Mouse (Mus musculus): ENCODE data around the gene Mettl7a3.
"Not testable (repeated sequence)": the region's sequence is repeated elsewhere in the genome, so short reads cannot be mapped to it uniquely, and the experiment has no call there.

DNA sequence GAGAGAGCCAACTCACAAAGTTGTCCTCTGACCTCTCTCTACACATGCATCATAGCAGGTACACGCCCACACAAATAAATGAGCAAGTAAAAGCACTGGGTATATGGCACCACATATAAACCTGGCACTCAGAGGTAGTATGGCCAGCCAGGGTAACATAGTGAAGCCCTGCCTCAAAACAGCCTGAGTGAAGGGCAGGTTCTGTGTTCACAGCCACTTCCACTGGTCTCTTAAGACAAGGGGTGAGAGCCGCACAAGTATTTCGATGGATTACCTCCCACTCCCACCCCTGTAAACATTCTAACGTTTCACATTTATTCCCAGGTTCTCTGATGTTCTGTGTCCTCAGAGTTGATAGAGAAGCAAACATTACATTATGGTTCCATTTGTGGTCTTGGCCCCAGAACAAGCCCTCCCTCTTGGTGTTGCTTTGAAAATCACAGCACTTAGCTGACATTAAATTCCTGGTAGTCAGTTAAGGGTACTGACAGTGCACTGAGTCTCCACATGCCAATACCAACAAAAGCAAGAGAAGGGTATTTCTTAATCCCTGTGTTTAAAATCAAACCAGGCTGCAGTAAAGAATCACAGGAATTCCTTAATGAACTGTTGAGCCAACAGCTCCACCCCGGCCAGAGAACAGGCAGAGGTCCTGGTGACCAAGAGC is 6.7 kb downstream of the Mettl7a3 start:
- not testable (repeated sequence) for TF ChIP-seq CTCF (IDR thresholded peaks at IDR 0.05; ENCODE audit: control insufficient read depth, insufficient read depth, insufficient replicate concordance, low read depth, low read length); POLR2A (IDR thresholded peaks at IDR 0.05; ENCODE audit: control insufficient read depth, low read depth, low read length)
